Mouse (Mus musculus): Measurements from ENCODE around the gene Zfp541. TPM values are rescaled to one million over a fixed set of nuclear protein-coding genes. Genes with fewer than 3 reads are reported as not detected.

Zfp541 gene
- under 1 TPM; 0.59 to 0.81 (median 0.68) TPM for total RNA-seq (2022)

- no peak for DNase-seq (ENCODE audit: low spot score in 2 of 2)
These were observed at the start of gene Zfp541 for GRCm38 (mm10) chr7:16061219-16062098. Zfp541 (plus strand) TSS chr7:16061814.

GRCm38 (mm10) chr7:16012576-16013263 lies 48.9 kb upstream of the Zfp541 start:
- DNase-seq (ENCODE audit: low spot score in 2 of 2): peak in 1 of 2 experiments; percentile 10

- DNase-seq (ENCODE audit: low spot score in 2 of 2): peak in 1 of 2 experiments; percentile 4
These were observed 47.8 kb upstream of the Zfp541 start for GRCm38 (mm10) chr7:16013722-16014275.

- DNase-seq (ENCODE audit: low spot score in 2 of 2): peak in 1 of 2 experiments; percentile 4
These were observed 47.0 kb upstream of the Zfp541 start for GRCm38 (mm10) chr7:16014521-16015175.

- peak in 1 of 2 experiments; percentile 4 for DNase-seq (ENCODE audit: low spot score in 2 of 2)
These were observed 46.2 kb upstream of the Zfp541 start for GRCm38 (mm10) chr7:16015384-16015783.

- DNase-seq (ENCODE audit: low spot score in 2 of 2): peak in 1 of 2 experiments; percentile 5
These were observed 43.4 kb upstream of the Zfp541 start for GRCm38 (mm10) chr7:16018016-16018810.

- no peak for DNase-seq (ENCODE audit: low spot score in 2 of 2)
These were observed 42.1 kb upstream of the Zfp541 start for GRCm38 (mm10) chr7:16019256-16020094.

- DNase-seq (ENCODE audit: low spot score in 2 of 2): no peak
These were observed 36.9 kb upstream of the Zfp541 start for GRCm38 (mm10) chr7:16024603-16025222.

- peak; percentile 38 to 71 for DNase-seq (ENCODE audit: low spot score in 2 of 2)
These were observed 33.3 kb upstream of the Zfp541 start for GRCm38 (mm10) chr7:16028102-16028927.

- no peak for DNase-seq (ENCODE audit: low spot score in 2 of 2)
These were observed 30.5 kb upstream of the Zfp541 start for GRCm38 (mm10) chr7:16031072-16031471.

GRCm38 (mm10) chr7:16033059-16033458 lies 28.6 kb upstream of the Zfp541 start:
- no peak for DNase-seq (ENCODE audit: low spot score in 2 of 2)

GRCm38 (mm10) chr7:16033580-16034461 lies 27.8 kb upstream of the Zfp541 start:
- no peak for DNase-seq (ENCODE audit: low spot score in 2 of 2)

- no peak for DNase-seq (ENCODE audit: low spot score in 2 of 2)
These were observed 24.6 kb upstream of the Zfp541 start for GRCm38 (mm10) chr7:16036972-16037371.

- DNase-seq (ENCODE audit: low spot score in 2 of 2): no peak
These were observed 22.3 kb upstream of the Zfp541 start for GRCm38 (mm10) chr7:16039363-16039762.

- no peak for DNase-seq (ENCODE audit: low spot score in 2 of 2)
These were observed 20.4 kb upstream of the Zfp541 start for GRCm38 (mm10) chr7:16041208-16041607.

- DNase-seq (ENCODE audit: low spot score in 2 of 2): no peak
These were observed 18.5 kb upstream of the Zfp541 start for GRCm38 (mm10) chr7:16042850-16043775.

Measured in left cerebral cortex, adult 8-10 months (tissue).